Mouse (Mus musculus) liver, postnatal 0 days (tissue): ENCODE data around the gene Sin3a. TPM values are rescaled to one million over a fixed set of nuclear protein-coding genes. Genes with fewer than 3 reads are reported as not detected.

ENCODE experiments used
- ATAC-seq: fragments of 200-750 bp; cut with Nextera tagmentation; 2 replicates; pipeline ENCODE4 v1.8.0; 2017; ENCODE audit warnings: mild to moderate bottlenecking, moderate library complexity
- DNase-seq: peaks from one replicate; pipeline ENCODE4 v3.0.0-alpha.2; 2016
- H3K27ac ChIP-seq: fragments of 300-500 bp; sonication (generic); 2 replicates; pipeline ENCODE4 v1.5.1; 2014; ENCODE audit warnings: antibody characterized with exemption, moderate library complexity, mild to moderate bottlenecking, low read depth
- H3K27me3 ChIP-seq: fragments of 300-500 bp; sonication (generic); 2 replicates; pipeline ENCODE4 v1.6.1; 2014; ENCODE audit warnings: low read length, control low read depth, mixed read lengths; ENCODE audit not compliant: insufficient read depth
- H3K36me3 ChIP-seq: fragments of 300-500 bp; sonication (generic); replicated peaks from 2 replicates; pipeline ENCODE4 v1.6.1; 2014; ENCODE audit warnings: mild to moderate bottlenecking, control low read depth, low read length, moderate library complexity, mixed read lengths; ENCODE audit not compliant: insufficient read depth
- H3K4me1 ChIP-seq: fragments of 300-500 bp; sonication (generic); 2 replicates; pipeline ENCODE4 v1.6.1; 2014; ENCODE audit warnings: antibody characterized with exemption, mild to moderate bottlenecking, control low read depth; ENCODE audit not compliant: insufficient read depth
- H3K4me2 ChIP-seq: fragments of 300-500 bp; sonication (generic); 2 replicates; pipeline ENCODE4 v1.6.1; 2014; ENCODE audit warnings: low read depth, mild to moderate bottlenecking, low read length, moderate library complexity, mixed read lengths
- H3K4me3 ChIP-seq: fragments of 300-500 bp; sonication (generic); 2 replicates; pipeline ENCODE4 v1.5.1; 2014; ENCODE audit warnings: low read depth, low read length
- H3K9ac ChIP-seq: fragments of 300-500 bp; sonication (generic); replicated peaks from 2 replicates; pipeline ENCODE4 v1.6.1; 2014; ENCODE audit warnings: mild to moderate bottlenecking, moderate library complexity
- H3K9me3 ChIP-seq: fragments of 300-500 bp; sonication (generic); 2 replicates; pipeline ENCODE4 v1.6.1; 2016; ENCODE audit warnings: mild to moderate bottlenecking, control low read depth, low read length, mixed read lengths
- CTCF ChIP-seq: sonication (generic); IDR thresholded peaks from 2 replicates; pipeline ENCODE4 v1.5.1; 2016; ENCODE audit warnings: antibody characterized with exemption, low read depth
- EP300 ChIP-seq: IDR thresholded peaks from 2 replicates; pipeline ENCODE4 v1.6.1; 2016; ENCODE audit warnings: antibody characterized with exemption, low read depth, mild to moderate bottlenecking
- WGBS: fragments of 180-500 bp; shearing (Covaris S2); extraction: QIAGEN DNeasy Blood & Tissue Kit; methylation state at CpG from one replicate; pipeline ENCODE4 v1.1.7; 2014; ENCODE audit not compliant: insufficient replicate concordance; 5-methylcytosine and 5-hydroxymethylcytosine counted together
- polyA plus RNA-seq: library from polyadenylated mRNA; unstranded; fragments of >200 nt; fragmentation: Nextera tagmentation; extraction: Ambion mirVana; gene quantifications from 2 replicates; pipeline ENCODE4 v1.2.1, GENCODE M21; 2015

The Sin3a gene
- polyA plus RNA-seq, 1 experiment from 2014 or later, result 6.6 TPM

DNA sequence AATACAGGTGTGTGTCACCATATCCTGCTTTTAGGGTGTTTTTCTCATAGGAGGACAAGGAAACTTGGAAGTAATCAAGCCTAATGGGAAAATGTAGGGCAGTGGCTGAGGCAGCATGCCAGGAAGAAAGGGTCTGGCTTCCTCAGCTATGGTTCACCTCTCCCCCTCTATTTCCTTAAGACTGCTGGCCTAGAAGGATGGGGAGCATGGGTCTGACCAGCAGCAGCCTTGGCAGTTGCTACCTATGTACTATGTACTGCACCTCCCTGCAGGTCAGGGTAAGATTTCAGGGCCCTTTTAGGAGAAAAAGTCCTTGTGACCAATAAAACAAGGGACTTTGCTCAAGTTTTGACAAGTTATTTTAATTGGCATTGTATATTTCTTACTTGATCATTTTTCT is 57.8 kb downstream of the Sin3a start:
- Histone ChIP-seq H3K27me3 (no peaks in the 10 kb centered on the region), H3K9ac (peak overlapping the region; percentile 77), H3K4me2 (peak overlapping the region; percentile 93), H3K27ac (no peak overlapping the region), H3K4me3 (peak overlapping the region; percentile 78), H3K4me1 (peaks cover 12% of the 10 kb centered on the region), H3K36me3 (peaks cover 37% of the 10 kb centered on the region), H3K9me3 (no peaks in the 10 kb centered on the region)
- TF ChIP-seq CTCF, result no peak
- TF ChIP-seq EP300, result no peak
- DNase-seq (no peak), ATAC-seq (no peak)

DNA sequence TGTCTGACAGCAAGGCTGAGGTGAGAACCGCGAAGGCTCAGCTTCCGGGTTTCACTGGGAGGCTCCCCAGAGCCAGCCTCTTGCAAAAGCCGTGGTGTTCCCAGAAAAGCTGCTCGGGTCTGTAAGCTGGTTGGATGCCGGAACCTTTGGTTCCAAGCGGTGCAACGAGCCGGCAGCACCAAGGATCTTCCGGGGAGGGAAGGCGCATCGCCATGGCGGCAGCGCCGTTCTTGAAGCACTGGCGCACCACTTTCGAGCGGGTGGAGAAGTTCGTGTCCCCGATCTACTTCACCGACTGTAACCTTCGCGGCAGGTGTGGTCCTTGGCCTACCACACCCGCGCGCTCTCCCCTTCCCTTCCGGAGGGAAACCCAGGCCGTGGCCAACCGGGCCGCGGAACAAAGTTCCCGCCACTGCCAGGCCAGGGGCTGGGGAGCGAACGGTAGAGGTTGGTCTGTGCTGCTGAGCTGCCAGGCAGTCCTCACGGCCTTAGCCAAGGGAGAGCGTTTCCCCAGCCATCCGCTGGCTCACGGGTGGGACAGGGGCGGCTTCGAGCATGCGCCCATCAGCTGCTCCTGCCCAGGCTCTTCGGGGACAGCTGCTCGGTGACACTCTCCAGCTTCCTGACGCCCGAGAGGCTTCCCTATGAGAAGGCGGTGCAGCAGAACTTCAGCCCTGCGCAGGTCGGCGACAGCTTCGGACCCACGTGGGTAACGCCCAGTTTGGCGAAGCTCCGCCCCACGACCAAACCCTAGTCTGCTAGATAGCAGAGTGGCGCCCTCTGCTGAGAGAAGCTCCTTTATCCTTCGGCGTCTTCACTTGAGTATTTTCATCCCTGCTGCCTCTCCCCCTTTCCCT is 59.0 kb downstream of the Sin3a start, which contains the start of gene Man2c1:
Man2c1 (plus strand) TSS at position 114 of the 857 bp plus-strand sequence.
- peak within 1 kb of the TSS; percentile 93 for H3K4me2 ChIP-seq
- peaks cover 27% of the 10 kb centered on the region for H3K36me3 ChIP-seq
- no peaks in the 10 kb centered on the region for H3K27me3 ChIP-seq
- TF ChIP-seq EP300 (no peak), CTCF (peak; percentile 97)
- peak within 1 kb of the TSS; percentile 77 for H3K9ac ChIP-seq
- DNase-seq, result peak; percentile 96
- H3K27ac ChIP-seq, result peak within 1 kb of the TSS; percentile 96
- H3K4me3 ChIP-seq, result peak within 1 kb of the TSS; percentile 78
- H3K4me1 ChIP-seq, result peaks cover 12% of the 10 kb centered on the region
- peak; percentile 90 for ATAC-seq
- no peaks in the 10 kb centered on the region for H3K9me3 ChIP-seq
- under 1% methylated on average over 52 of the region's 58 CpGs for whole genome bisulfite sequencing

DNA sequence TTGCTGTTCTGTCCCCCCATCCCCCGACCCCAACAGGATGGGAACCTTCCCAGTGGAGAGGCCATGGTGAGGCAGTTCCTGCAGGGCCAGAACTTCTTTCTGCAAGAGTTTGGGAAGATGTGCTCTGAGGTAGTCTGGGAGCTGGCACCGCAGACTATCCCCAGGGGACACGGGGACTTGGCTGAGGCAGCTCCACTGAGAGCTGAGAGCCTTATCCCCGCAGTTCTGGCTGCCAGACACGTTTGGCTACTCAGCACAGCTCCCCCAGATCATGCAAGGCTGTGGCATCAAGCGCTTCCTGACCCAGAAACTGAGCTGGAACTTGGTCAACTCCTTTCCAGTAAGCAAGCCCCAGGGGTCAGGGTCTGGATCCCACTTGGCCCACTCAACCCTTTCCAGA is 65.4 kb downstream of the Sin3a start:
- H3K9ac ChIP-seq, result no peak overlapping the region
- ATAC-seq (no peak), DNase-seq (no peak)
- H3K9me3 ChIP-seq, result no peaks in the 10 kb centered on the region
- WGBS, result 86% methylated on average over 6 of the region's 6 CpGs
- no peak overlapping the region for H3K4me3 ChIP-seq
- H3K36me3 ChIP-seq, result peaks cover 34% of the 10 kb centered on the region
- no peak overlapping the region for H3K27ac ChIP-seq
- TF ChIP-seq EP300 (no peak), CTCF (no peak)
- H3K4me1 ChIP-seq, result no peaks in the 10 kb centered on the region
- H3K27me3 ChIP-seq, result no peaks in the 10 kb centered on the region
- H3K4me2 ChIP-seq, result no peak overlapping the region

DNA sequence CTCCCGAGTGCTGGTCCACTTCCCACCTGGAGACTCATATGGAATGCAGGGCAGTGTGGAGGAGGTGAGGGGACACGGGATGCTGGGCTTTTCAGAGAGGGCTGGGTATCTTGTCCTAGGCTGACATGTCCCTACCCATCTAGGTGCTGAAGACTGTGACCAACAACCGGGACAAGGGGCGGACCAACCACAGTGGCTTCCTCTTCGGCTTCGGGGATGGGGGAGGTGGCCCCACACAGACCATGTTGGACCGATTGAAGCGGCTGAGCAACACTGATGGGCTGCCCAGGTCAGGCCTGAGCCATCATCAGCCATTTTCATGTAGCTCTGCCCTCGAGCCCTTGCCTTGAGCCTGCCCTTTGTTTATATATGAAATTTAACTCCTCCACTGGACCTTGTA is 65.9 kb downstream of the Sin3a start:
- peaks cover 34% of the 10 kb centered on the region for H3K36me3 ChIP-seq

DNA sequence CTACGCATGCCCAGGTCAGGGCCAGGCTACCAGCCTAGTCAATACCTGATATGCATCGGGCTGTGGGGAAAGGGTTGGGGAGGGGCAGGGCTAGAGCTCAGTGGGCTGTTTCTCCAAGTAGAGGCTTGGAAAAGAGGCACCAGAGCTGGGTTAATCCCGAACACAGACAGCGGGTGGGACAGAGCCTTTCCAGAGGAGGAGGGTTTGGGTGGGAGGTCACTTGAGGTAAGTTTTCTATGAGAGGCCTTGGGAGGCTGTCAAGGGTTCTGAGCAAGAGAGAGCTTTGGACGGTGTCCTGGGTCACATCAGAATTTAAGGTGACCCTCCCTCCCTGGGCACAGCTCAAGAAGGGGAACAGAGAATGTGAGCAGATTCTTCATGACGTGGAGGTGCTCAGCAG is 66.7 kb downstream of the Sin3a start:
- peaks cover 37% of the 10 kb centered on the region for H3K36me3 ChIP-seq
- ATAC-seq (no peak), DNase-seq (no peak)
- no peaks in the 10 kb centered on the region for H3K9me3 ChIP-seq
- no peak overlapping the region for H3K4me2 ChIP-seq
- no peaks in the 10 kb centered on the region for H3K27me3 ChIP-seq
- WGBS, result 88% methylated on average over 6 of the region's 6 CpGs
- no peak overlapping the region for H3K4me3 ChIP-seq
- no peaks in the 10 kb centered on the region for H3K4me1 ChIP-seq
- H3K27ac ChIP-seq, result no peak overlapping the region
- TF ChIP-seq EP300, result no peak
- no peak for TF ChIP-seq CTCF
- no peak overlapping the region for H3K9ac ChIP-seq

More for the DNA sequence above, 65.9 kb downstream of the Sin3a start:
- ATAC-seq (no peak), DNase-seq (no peak)
- Histone ChIP-seq H3K4me1 (no peaks in the 10 kb centered on the region), H3K27me3 (no peaks in the 10 kb centered on the region), H3K27ac (no peak overlapping the region), H3K9me3 (no peaks in the 10 kb centered on the region), H3K4me3 (no peak overlapping the region), H3K9ac (no peak overlapping the region), H3K4me2 (no peak overlapping the region)
- TF ChIP-seq CTCF (no peak), EP300 (no peak)
- WGBS, result 81% methylated on average over 9 of the region's 9 CpGs

DNA sequence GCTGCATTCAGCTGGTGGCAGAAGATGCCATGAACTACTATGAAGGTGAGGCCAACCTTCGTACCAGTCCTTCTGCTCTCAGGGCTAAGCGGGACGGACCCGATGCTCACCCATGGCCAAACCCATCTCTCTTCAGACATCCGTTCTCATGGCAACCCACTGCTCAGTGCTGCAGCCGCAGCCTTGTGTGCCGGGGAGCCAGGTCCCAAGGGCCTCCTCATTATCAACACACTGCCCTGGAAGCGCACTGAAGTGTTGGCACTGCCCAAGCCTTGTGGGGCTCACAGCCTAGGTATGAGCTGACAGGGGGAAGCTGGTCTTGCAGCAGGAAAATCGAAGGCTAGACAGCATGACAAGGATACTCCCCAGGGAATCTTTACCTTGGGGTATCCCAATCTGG is 67.3 kb downstream of the Sin3a start:
- H3K27me3 ChIP-seq, result no peaks in the 10 kb centered on the region
- no peak for ATAC-seq
- H3K9me3 ChIP-seq, result no peaks in the 10 kb centered on the region
- H3K4me1 ChIP-seq, result no peaks in the 10 kb centered on the region
- H3K9ac ChIP-seq, result no peak overlapping the region
- peaks cover 37% of the 10 kb centered on the region for H3K36me3 ChIP-seq
- H3K27ac ChIP-seq, result no peak overlapping the region
- no peak overlapping the region for H3K4me2 ChIP-seq
- DNase-seq, result no peak
- TF ChIP-seq CTCF, result no peak
- TF ChIP-seq EP300, result no peak
- 91% methylated on average over 9 of the region's 9 CpGs for WGBS
- H3K4me3 ChIP-seq, result no peak overlapping the region

DNA sequence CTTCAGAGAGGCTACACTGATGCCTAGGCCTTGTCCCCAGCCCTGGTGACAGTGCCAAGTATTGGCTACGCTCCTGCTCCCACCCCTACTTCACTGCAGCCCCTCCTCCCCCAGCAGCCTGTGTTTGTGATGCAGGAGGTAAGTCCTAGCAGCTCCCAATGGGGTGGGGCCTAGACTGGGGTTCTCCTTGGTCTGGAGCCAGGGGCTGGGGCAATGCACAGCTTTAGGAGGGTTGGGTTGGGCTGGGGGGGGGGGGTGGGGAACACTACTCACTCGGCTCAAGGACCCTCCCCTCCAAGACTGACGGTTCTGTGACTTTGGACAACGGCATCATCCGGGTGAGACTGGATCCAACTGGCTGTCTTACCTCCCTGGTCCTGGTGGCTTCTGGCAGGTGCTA is 67.7 kb downstream of the Sin3a start:
- Histone ChIP-seq H3K27me3 (no peaks in the 10 kb centered on the region), H3K27ac (no peak overlapping the region), H3K4me3 (no peak overlapping the region), H3K4me1 (no peaks in the 10 kb centered on the region), H3K9me3 (no peaks in the 10 kb centered on the region), H3K4me2 (no peak overlapping the region), H3K36me3 (peaks cover 33% of the 10 kb centered on the region), H3K9ac (no peak overlapping the region)
- WGBS, result 88% methylated on average over 5 of the region's 5 CpGs
- no peak for TF ChIP-seq CTCF
- no peak for TF ChIP-seq EP300
- no peak for DNase-seq
- no peak for ATAC-seq
